Mouse (Mus musculus): ENCODE data around the gene Exd2.

DNA sequence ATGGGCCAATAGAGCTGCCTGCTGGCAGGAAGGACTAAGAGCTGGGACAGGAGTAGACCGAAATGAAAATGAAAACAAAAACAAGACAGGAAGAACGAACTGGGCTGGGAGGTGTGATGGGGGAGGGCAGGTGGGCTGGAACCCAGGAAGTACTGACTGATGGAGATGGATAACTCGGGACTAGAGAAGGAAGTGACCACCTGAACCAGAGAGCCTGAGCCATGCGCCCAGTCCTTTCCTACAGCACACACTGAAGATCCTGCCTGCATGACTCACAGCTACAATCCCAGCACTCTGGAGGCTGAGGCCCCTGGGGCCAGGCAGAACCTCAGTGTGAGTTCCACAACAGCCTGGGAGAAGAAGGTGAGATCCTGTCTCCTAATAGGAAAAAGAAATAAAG lies 29.6 kb upstream of the Exd2 start:
- TF ChIP-seq CTCF (IDR thresholded peaks at IDR 0.05) (no peak), POLR2A (IDR thresholded peaks at IDR 0.05; ENCODE audit: insufficient read depth, low read depth, low read length) (no peak), EP300 (IDR thresholded peaks at IDR 0.05; ENCODE audit: insufficient read depth, low read depth, low read length) (no peak)
